Mouse (Mus musculus) liver, adult 2 months (tissue): ENCODE data around the gene Gm11238.
"Not testable (repeated sequence)": the region's sequence is repeated elsewhere in the genome, so short reads cannot be mapped to it uniquely, and the experiment has no call there.

Experiments used
- CTCF ChIP-seq: fragments of 200-500 bp; IDR thresholded peaks from 2 replicates; pipeline ENCODE4 v1.5.1; 2011; ENCODE audit warnings: low read depth, low read length, control low read depth
- POLR2A ChIP-seq: fragments of 200-500 bp; IDR thresholded peaks from 2 replicates; pipeline ENCODE4 v1.6.1; 2011; ENCODE audit warnings: low read length, control low read depth; ENCODE audit not compliant: insufficient read depth; ENCODE audit errors: extremely low read depth

DNA sequence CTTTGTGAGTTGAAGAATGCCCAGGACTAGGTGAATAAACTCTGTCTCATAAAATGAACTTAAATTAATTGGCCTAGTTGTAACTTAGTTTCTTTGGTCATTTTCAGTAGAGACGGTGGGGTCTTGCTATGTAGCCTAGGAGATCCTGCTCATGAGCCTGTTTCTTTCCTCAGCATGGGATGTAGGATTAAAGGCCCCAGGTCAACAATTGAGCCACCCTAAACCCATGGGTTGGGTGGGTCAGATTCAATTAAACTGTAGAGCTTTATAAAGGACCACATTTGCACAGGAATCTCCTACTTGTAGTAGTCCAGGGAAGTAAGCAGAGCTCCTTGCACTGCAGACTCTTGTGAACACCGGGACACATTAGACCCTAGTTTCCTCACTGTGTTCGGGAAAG is 15.0 kb downstream of the Gm11238 start, which contains the start of gene Gm11237:
- TF ChIP-seq CTCF, POLR2A: not testable (repeated sequence)
